Mouse (Mus musculus) limb, embryonic 14.5 days (tissue): Measurements from ENCODE around the gene Alcam. TPM values are rescaled to one million over a fixed set of nuclear protein-coding genes. Genes with fewer than 3 reads are reported as not detected.

Source experiments
- ATAC-seq: fragments of 200-750 bp; cut with Nextera tagmentation; 2 replicates; pipeline ENCODE4 v1.8.0; 2017; ENCODE audit warnings: low read depth, moderate number of reproducible peaks, moderate TSS enrichment; ENCODE audit not compliant: low FRiP score
- DNase-seq: peaks from one replicate; pipeline ENCODE4 v3.0.0-alpha.2; 2015; ENCODE audit warnings: low spot score
- H3K27ac ChIP-seq: fragments of 300-500 bp; sonication (generic); replicated peaks from 2 replicates; pipeline ENCODE4 v1.5.1; 2014; ENCODE audit warnings: low read depth, mild to moderate bottlenecking, low read length, moderate library complexity, mixed read lengths
- H3K27me3 ChIP-seq: fragments of 300-500 bp; sonication (generic); 2 replicates; pipeline ENCODE4 v1.6.1; 2014; ENCODE audit warnings: low read length, mixed read lengths; ENCODE audit not compliant: control insufficient read depth, insufficient read depth
- H3K36me3 ChIP-seq: fragments of 300-500 bp; sonication (generic); 2 replicates; pipeline ENCODE4 v1.6.1; 2014; ENCODE audit warnings: mild to moderate bottlenecking, low read length, moderate library complexity, mixed read lengths; ENCODE audit not compliant: control insufficient read depth, insufficient read depth
- H3K4me1 ChIP-seq: fragments of 300-500 bp; sonication (generic); 2 replicates; pipeline ENCODE4 v1.6.1; 2014; ENCODE audit warnings: antibody characterized with exemption, low read length, mixed read lengths; ENCODE audit not compliant: control insufficient read depth, insufficient read depth
- H3K4me2 ChIP-seq: fragments of 300-500 bp; sonication (generic); replicated peaks from 2 replicates; pipeline ENCODE4 v1.6.1; 2014; ENCODE audit warnings: low read depth, mild to moderate bottlenecking, low read length, moderate library complexity; ENCODE audit not compliant: severe bottlenecking
- H3K4me3 ChIP-seq: fragments of 300-500 bp; sonication (generic); replicated peaks from 2 replicates; pipeline ENCODE4 v1.5.1; 2014; ENCODE audit warnings: low read length
- H3K9ac ChIP-seq: fragments of 300-500 bp; sonication (generic); 2 replicates; pipeline ENCODE4 v1.6.1; 2014; ENCODE audit warnings: mild to moderate bottlenecking, low read depth, low read length, moderate library complexity; ENCODE audit not compliant: severe bottlenecking
- H3K9me3 ChIP-seq: fragments of 300-500 bp; sonication (generic); 2 replicates; pipeline ENCODE4 v1.6.1; 2016; ENCODE audit warnings: low read length; ENCODE audit not compliant: control insufficient read depth
- POLR2A ChIP-seq: fragments of 200-500 bp; IDR thresholded peaks from 2 replicates; pipeline ENCODE4 v1.8.0; 2012; ENCODE audit warnings: inconsistent platforms, mild to moderate bottlenecking, moderate library complexity, borderline replicate concordance; ENCODE audit not compliant: insufficient read depth, insufficient read length; ENCODE audit errors: extremely low read depth
- WGBS: fragments of 180-500 bp; shearing (Covaris S2); extraction: QIAGEN DNeasy Blood & Tissue Kit; methylation state at CpG from one replicate; pipeline ENCODE4 v1.1.7; 2014; 5-methylcytosine and 5-hydroxymethylcytosine counted together
- polyA plus RNA-seq, 2 experiments: library from polyadenylated mRNA; depleted of rRNA in 1 of 2; stranded (reverse) in 1 of 2; unstranded in 1 of 2; fragments of >200 nt; fragmentation: Nextera tagmentation in 1 of 2; extraction: Ambion mirVana in 1 of 2; gene quantifications; 2 replicates each; pipeline versions ENCODE4 v1.2.1 to v1.2.3; 2012 to 2014

Gene Alcam
- polyA plus RNA-seq, 2 experiments, result 52.2 to 56.0 TPM

- H3K9ac ChIP-seq, result no peak overlapping the region
- ATAC-seq, result no peak
- no peaks in the 10 kb centered on the region for H3K9me3 ChIP-seq
- WGBS, result 72% methylated on average over 1 of the region's 1 CpGs
- no peaks in the 10 kb centered on the region for H3K4me1 ChIP-seq
- TF ChIP-seq POLR2A, result no peak
- no peak overlapping the region for H3K4me3 ChIP-seq
- no peaks in the 10 kb centered on the region for H3K36me3 ChIP-seq
- H3K4me2 ChIP-seq, result no peak overlapping the region
- no peaks in the 10 kb centered on the region for H3K27me3 ChIP-seq
- H3K27ac ChIP-seq, result no peak overlapping the region
- DNase-seq, result no peak
Measured at GRCm38 (mm10) chr16:52464597-52464996, 10.7 kb upstream of the Alcam start.

GRCm38 (mm10) chr16:52452862-52453715, 785 bp downstream of the Alcam start:
- ATAC-seq (peak; percentile 96), DNase-seq (peak; percentile 96)
- H3K27ac ChIP-seq, result peak overlapping the region; percentile 44; the same call in 1 of the 2 replicates
- H3K4me3 ChIP-seq, result peak overlapping the region; percentile 63
- H3K9ac ChIP-seq, result peak overlapping the region; percentile 58
- H3K36me3 ChIP-seq, result no peaks in the 10 kb centered on the region
- no peaks in the 10 kb centered on the region for H3K9me3 ChIP-seq
- TF ChIP-seq POLR2A, result 0 out of 2 replicates have a peak, but pooled peaks have one; percentile 31
- peaks cover 13% of the 10 kb centered on the region; the same call in 1 of the 2 replicates for H3K4me1 ChIP-seq
- no peaks in the 10 kb centered on the region for H3K27me3 ChIP-seq
- peak overlapping the region; percentile 63 for H3K4me2 ChIP-seq
- under 1% methylated on average over 28 of the region's 55 CpGs for WGBS

DNA sequence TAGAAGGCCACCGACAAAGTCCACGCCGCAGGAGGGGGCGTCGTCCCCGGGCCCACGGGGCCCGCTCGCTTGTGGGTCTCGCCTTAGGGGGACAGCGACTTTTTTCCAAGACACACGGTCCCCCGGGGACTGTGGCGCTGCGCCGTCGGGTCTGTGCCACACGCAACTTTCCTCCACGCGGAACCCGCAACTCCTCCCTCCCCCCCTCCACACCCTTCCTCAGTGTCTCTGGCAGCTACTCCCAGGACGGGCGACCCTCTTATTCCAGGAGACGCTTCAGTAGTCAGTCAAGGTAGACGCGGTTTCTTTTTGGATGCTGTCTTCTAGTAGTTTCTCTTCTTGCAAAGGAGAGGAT, 1.4 kb downstream of the Alcam start:
- ATAC-seq, result 0 out of 2 replicates have a peak, but pooled peaks have one; percentile 1
- Histone ChIP-seq H3K4me3 (peak overlapping the region; percentile 63), H3K9ac (peak overlapping the region; percentile 58), H3K4me2 (peak overlapping the region; percentile 63), H3K4me1 (peaks cover 13% of the 10 kb centered on the region; the same call in 1 of the 2 replicates), H3K9me3 (no peaks in the 10 kb centered on the region), H3K27me3 (no peaks in the 10 kb centered on the region), H3K27ac (0 out of 2 replicates have a peak overlapping the region, but pooled peaks have one; percentile 38), H3K36me3 (no peaks in the 10 kb centered on the region)
- peak; percentile 5 for DNase-seq
- TF ChIP-seq POLR2A, result no peak
- WGBS, result 0% methylated on average over 19 of the region's 26 CpGs

GRCm38 (mm10) chr16:52451786-52452476, 1.9 kb downstream of the Alcam start:
- ATAC-seq, result no peak
- TF ChIP-seq POLR2A, result no peak
- H3K27ac ChIP-seq, result no peak overlapping the region
- H3K27me3 ChIP-seq, result no peaks in the 10 kb centered on the region
- peaks cover 13% of the 10 kb centered on the region; the same call in 1 of the 2 replicates for H3K4me1 ChIP-seq
- H3K4me2 ChIP-seq, result peak overlapping the region; percentile 63
- peak overlapping the region; percentile 63 for H3K4me3 ChIP-seq
- no peaks in the 10 kb centered on the region for H3K36me3 ChIP-seq
- no peaks in the 10 kb centered on the region for H3K9me3 ChIP-seq
- WGBS, result under 1% methylated on average over 23 of the region's 23 CpGs
- no peak for DNase-seq
- H3K9ac ChIP-seq, result peak overlapping the region; percentile 58

DNA sequence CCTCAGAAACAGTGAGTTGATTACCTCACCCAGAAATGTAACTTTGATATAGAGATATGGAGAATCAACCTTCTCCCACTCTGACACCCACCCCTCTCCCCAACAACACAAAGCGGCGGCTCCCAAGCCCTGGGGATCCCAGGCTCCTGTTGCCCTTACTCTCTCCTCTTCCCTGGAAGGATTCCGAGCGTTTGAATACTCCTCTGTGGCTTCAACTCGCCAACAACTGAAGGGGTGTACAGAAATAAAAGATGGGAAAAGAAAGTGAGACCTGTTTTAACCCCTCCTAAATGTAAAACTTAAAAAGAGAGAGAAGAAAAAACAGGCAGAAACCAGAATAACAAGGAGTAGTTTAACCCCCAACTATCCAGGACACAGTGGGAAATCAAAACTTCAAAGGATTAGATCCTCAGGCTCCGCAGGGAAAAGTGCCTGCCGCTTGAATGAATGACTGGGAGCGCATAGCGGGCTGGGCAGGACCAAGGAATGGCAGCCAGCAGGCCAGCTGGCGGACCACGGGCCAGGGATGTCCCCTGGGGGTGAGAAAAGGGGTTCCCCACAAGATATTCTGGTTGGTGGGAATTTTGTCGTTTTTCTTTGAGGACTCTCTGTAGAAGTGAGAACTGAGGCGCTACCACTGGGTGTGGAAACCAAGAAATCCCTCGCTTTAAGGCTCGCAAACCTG, 2.6 kb downstream of the Alcam start:
- H3K27me3 ChIP-seq, result no peaks in the 10 kb centered on the region
- peak overlapping the region; percentile 58 for H3K9ac ChIP-seq
- H3K4me3 ChIP-seq, result peak overlapping the region; percentile 63
- peak overlapping the region; percentile 63 for H3K4me2 ChIP-seq
- H3K9me3 ChIP-seq, result no peaks in the 10 kb centered on the region
- H3K4me1 ChIP-seq, result peaks cover 13% of the 10 kb centered on the region; the same call in 1 of the 2 replicates
- ATAC-seq (no peak), DNase-seq (peak; percentile 44)
- H3K27ac ChIP-seq, result no peak overlapping the region
- no peak for TF ChIP-seq POLR2A
- no peaks in the 10 kb centered on the region for H3K36me3 ChIP-seq
- under 1% methylated on average over 15 of the region's 15 CpGs for WGBS
